Mouse (Mus musculus) CH12.LX (cell line): ENCODE data around the gene Tlcd1.

Source experiments
- CHD2 ChIP-seq: IDR thresholded peaks from 2 replicates; pipeline ENCODE4 v1.6.1; 2011; ENCODE audit warnings: low read length, improper control_type of control experiment
- CTCF ChIP-seq, 2 experiments: IDR thresholded peaks in 1 of 2; conservative IDR thresholded peaks in 1 of 2; 2 replicates each; pipeline ENCODE4 v1.5.1; 2011 to 2012; ENCODE audit warnings: low read depth in 2 of 2, low read length in 2 of 2, improper control_type of control experiment in 1 of 2, inconsistent platforms in 1 of 2, mild to moderate bottlenecking in 1 of 2, moderate library complexity in 1 of 2
- HCFC1 ChIP-seq: IDR thresholded peaks from 2 replicates; pipeline ENCODE4 v1.6.1; 2012; ENCODE audit warnings: low read depth, mild to moderate bottlenecking, inconsistent platforms, low read length, improper control_type of control experiment
- KAT2A ChIP-seq: IDR thresholded peaks from 2 replicates; pipeline ENCODE4 v1.6.1; 2012; ENCODE audit warnings: low read length, improper control_type of control experiment, inconsistent platforms; ENCODE audit not compliant: insufficient replicate concordance
- MEF2A ChIP-seq: IDR thresholded peaks from 2 replicates; pipeline ENCODE4 v1.6.1; 2014; ENCODE audit warnings: low read depth, mild to moderate bottlenecking, inconsistent platforms, low read length, improper control_type of control experiment, borderline replicate concordance
- MXI1 ChIP-seq: IDR thresholded peaks from 2 replicates; pipeline ENCODE4 v1.6.1; 2011; ENCODE audit warnings: mild to moderate bottlenecking, low read depth, low read length, improper control_type of control experiment
- NELFE ChIP-seq: IDR thresholded peaks from 2 replicates; pipeline ENCODE4 v1.6.1; 2011; ENCODE audit warnings: low read depth, low read length, improper control_type of control experiment
- PAX5 ChIP-seq: IDR thresholded peaks from 2 replicates; pipeline ENCODE4 v1.6.1; 2012; ENCODE audit warnings: low read length, inconsistent platforms, mixed read lengths
- POLR2A ChIP-seq: IDR thresholded peaks from 2 replicates; pipeline ENCODE4 v1.6.1; 2011; ENCODE audit warnings: low read depth, mild to moderate bottlenecking, improper control_type of control experiment, low read length
- SIN3A ChIP-seq: IDR thresholded peaks from 2 replicates; pipeline ENCODE4 v1.6.1; 2012; ENCODE audit warnings: low read length, improper control_type of control experiment, inconsistent platforms
- TBP ChIP-seq: conservative IDR thresholded peaks from 2 replicates; pipeline ENCODE4 v1.6.1; 2011; ENCODE audit warnings: low read depth, low read length, improper control_type of control experiment
- UBTF ChIP-seq: IDR thresholded peaks from 2 replicates; pipeline ENCODE4 v1.6.1; 2012; ENCODE audit warnings: low read depth, mild to moderate bottlenecking, inconsistent platforms, low read length, improper control_type of control experiment, moderate library complexity
- USF2 ChIP-seq: conservative IDR thresholded peaks from 2 replicates; pipeline ENCODE4 v1.6.1; 2011; ENCODE audit warnings: low read depth, low read length, improper control_type of control experiment
- ZNF384 ChIP-seq: IDR thresholded peaks from 2 replicates; pipeline ENCODE4 v1.6.1; 2012; ENCODE audit warnings: low read depth, low read length, improper control_type of control experiment, inconsistent platforms

DNA sequence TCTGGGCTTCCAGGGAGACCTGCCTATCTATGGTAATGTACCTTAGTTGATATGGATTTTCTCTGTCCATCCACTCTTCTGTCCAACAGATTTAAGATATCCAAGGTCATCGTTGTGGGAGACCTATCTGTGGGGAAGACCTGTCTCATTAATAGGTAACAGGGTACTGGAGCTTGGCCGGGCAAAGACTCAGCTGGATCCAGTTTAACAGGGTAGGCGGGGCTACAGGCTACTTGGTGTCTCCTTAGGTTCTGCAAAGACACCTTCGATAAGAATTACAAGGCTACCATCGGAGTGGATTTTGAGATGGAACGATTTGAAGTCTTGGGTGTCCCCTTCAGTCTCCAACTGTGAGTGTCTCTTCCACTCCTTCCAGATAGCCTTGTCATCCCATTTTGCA, 13.5 kb downstream of the Tlcd1 start:
- TF ChIP-seq MEF2A: no peak
- no peak for TF ChIP-seq CTCF (conservative IDR thresholded peaks at IDR 0.05 in 1 of 2, IDR thresholded peaks at IDR 0.05 in 1 of 2; ENCODE audit: low read depth in 2 of 2, low read length in 2 of 2)
- TF ChIP-seq POLR2A: no peak
- TF ChIP-seq PAX5: no peak
- TF ChIP-seq USF2: no peak
- TF ChIP-seq MXI1: no peak
- TF ChIP-seq KAT2A: no peak
- no peak for TF ChIP-seq ZNF384
- TF ChIP-seq HCFC1: no peak
- TF ChIP-seq TBP: no peak
- no peak for TF ChIP-seq CHD2
- TF ChIP-seq UBTF: no peak
- TF ChIP-seq SIN3A: no peak
- no peak for TF ChIP-seq NELFE
